Mouse (Mus musculus) embryo, embryonic 10 days (tissue): ENCODE measurements at regions not wholly inside any gene's neighbourhood (a gene's known extent, or its start where the extent isn't known, plus 50 kb on each side); places are given as distances from the start of the nearest gene placed in this dataset.

Source experiments
- DNase-seq: peaks from one replicate; pipeline ENCODE4 v3.0.0-alpha.2; 2015; ENCODE audit warnings: low spot score

GRCm38 (mm10) chr4:105912296-105912695, 122.6 kb downstream of the Gm12728 start:
- DNase-seq = no peak

GRCm38 (mm10) chr4:105914996-105915395, 125.3 kb downstream of the Gm12728 start:
- DNase-seq = peak; percentile 64

DNA sequence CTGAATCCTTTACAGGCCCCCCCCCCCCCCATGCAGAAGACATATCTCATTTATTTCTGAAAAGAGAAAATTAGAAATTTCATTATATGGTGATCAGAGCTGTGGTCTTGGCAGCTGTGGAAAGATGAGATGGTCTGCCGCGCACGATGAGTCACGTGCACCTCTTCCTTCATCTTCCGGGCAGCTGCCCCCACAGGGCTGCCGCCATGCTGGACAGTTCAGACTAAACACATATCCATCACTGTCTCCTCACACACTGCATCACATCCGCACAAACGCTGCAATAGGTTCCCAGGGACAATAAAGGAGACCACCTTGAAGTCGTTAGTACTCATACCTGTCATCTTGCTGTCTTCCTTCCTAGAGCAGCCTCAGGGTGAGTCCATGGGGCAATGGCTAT, 126.6 kb downstream of the Gm12728 start:
- DNase-seq = peak; percentile 13

GRCm38 (mm10) chr4:105924781-105925382, 135.2 kb downstream of the Gm12728 start:
- DNase-seq = no peak

DNA sequence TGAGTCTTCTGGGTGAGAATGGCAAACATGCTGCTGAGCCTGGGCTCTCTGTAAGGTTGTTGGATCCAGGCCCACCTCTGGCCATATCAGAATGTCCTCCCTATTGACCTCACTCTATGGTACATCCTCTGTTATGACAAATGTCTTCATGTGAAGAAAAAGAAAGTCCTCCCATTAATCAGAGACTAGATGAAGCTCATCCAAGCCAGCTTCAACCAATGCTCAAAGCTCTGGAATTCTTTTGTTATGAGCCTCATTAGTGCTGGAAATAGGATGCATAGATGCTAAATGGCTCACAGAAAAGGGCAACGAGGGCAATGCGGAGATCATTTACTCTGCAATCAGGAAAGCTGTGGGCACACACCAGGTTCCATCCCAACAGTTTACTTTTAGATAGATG, 135.8 kb downstream of the Gm12728 start:
- no peak for DNase-seq

DNA sequence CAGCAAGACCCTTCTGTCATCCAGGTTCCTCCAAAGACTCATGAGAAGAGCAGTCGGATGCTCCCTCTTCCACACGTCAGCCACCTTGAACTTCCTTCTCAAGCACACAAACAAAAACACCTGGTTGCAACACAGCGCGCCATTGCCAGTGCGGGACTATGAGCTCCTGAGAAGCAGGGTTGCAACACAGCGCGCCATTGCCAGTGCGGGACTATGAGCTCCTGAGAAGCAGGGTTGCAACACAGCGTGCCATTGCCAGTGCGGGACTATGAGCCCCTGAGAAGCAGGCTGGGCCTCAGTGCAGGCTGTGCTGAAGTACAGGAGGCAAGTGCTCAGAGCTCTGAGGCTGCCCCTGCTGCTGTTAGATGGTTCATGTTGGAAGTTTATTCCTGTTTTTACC, 140.0 kb downstream of the Gm12728 start:
- no peak for DNase-seq

DNA sequence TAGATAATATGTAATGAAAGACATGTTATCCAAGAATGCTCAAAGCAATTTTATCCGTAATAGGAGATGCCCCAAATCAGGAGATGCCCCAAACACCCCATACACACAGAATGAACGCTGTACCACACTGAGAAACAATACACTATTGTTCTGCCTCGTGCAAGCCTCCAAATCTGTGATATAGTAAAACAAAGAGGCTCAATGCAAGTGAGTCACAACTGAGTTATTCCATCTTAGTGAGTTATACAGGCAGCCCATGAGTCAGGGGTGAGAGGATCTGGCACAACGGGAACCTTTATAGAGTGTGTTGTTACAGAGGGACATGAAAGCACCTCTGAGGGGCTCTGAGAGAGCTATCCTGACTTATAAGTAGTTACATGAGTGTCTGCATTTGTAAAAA, 145.3 kb downstream of the Gm12728 start:
- no peak for DNase-seq

DNA sequence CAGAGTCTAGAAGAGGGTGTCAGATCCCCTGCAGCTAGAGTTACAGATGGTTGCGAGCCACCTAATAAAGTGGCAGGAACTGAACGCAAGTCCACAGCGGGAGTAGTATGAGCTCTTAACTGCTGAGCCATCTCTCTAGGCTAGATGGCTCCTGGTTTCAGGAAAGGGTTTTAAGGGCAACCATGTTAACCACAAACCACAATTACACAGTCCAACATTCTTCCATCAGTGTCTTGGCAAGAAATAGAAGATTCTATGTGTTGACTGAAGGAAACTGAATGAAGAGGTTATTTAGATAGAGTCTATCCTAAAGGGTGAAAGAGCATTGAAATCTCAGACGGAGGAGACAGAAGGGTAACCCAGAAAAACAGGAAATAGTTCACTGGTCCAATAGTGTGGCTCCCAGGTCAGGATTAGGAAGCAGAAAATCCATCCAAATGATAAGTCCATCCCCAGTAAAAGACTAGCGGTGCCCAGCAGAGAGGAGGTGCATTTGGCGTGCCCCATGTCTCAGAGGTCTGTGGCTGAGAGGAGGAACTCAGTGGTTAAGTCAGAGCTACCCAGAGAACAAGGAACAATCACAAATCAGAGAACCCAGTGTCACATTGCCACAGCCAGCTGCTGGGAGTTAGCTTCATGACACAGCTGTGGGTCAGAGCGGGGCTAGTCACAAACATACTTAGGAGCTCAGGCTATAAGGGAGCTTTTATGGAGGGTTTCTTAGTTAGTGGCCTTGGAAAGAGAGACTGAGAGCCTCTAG, 147.3 kb downstream of the Gm12728 start:
- DNase-seq = no peak

GRCm38 (mm10) chr4:105937587-105937986, 147.9 kb downstream of the Gm12728 start:
- DNase-seq = no peak

- DNase-seq = no peak
Measured at GRCm38 (mm10) chr4:105938886-105939285, 149.2 kb downstream of the Gm12728 start.

DNA sequence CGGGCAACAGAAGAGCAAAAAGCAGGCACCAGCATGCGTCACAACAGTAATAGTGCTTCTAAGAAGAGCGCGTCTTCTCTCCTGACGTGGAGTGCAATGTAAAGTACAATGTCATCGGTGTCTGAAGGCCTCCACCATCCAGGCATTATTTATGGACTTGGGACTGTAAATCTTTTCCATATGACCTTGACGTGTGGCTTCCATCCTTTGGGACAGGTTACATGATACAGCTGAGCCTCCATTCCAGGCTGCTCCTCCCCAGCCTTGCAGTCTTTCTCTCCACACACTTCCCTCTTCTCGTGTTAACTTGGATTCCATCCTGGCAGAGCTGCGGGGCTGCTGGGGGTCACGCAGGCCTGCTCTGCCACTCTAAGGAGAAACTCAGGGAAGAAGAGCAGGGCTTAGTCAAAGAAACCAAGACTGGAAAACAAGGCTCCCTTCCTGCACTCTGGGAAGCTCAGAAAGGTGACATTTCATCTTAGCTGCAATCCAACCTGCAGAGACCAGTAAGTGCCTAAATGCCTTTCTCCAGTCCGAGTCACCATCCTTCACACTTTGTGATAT, 150.0 kb downstream of the Gm12728 start:
- DNase-seq = peak; percentile 35

GRCm38 (mm10) chr4:105940891-105941290, 151.2 kb downstream of the Gm12728 start:
- no peak for DNase-seq

DNA sequence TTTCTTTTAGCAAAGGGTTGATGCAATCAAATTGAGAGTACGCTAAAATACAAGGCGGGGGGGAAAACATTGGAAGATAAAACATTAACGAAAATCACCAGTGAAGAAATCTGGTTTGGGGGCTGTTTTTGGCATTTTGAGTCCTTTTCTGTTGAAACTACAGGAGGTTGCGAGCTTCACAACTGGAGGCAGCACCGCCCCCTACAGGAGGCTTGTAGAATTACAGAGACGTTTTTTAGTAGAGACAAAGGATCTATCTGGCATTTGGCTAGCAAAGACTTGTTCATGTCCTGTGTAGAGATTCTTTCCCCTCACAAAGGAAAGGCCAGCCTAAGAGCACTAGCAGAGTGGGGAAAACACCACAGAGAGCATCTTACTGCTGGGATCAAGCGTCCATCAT, 152.1 kb downstream of the Gm12728 start:
- peak; percentile 85 for DNase-seq

GRCm38 (mm10) chr4:105944962-105945361, 155.3 kb downstream of the Gm12728 start:
- no peak for DNase-seq

DNA sequence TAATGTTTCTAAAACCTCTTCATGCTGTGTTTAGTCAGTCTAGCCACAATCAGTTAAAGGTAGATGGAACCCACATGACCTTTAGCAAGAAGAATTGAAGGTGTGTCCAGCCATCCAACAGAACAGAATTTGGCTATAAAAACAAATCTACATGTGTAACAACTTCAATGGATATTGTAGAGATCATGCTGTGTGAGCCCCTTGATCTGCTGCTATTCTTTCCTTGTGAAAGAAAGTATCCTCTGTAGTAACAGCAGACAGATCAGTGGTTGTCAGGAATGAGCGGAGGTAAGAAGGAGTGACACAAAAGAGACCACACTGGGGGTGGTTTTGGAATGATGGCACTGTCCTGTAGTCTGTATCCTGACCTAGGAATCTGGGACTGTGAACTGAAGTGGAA, 156.3 kb downstream of the Gm12728 start:
- no peak for DNase-seq

GRCm38 (mm10) chr4:105948326-105948725, 158.7 kb downstream of the Gm12728 start:
- no peak for DNase-seq

- no peak for DNase-seq
Measured at GRCm38 (mm10) chr4:105952406-105952805, 162.7 kb downstream of the Gm12728 start.

GRCm38 (mm10) chr4:105956516-105956915, 166.8 kb downstream of the Gm12728 start:
- DNase-seq = no peak

- no peak for DNase-seq
Measured at GRCm38 (mm10) chr4:105958331-105958730, 168.7 kb downstream of the Gm12728 start.

GRCm38 (mm10) chr4:105961686-105962360, 172.2 kb downstream of the Gm12728 start:
- no peak for DNase-seq

GRCm38 (mm10) chr4:105962542-105962941, 172.9 kb downstream of the Gm12728 start:
- DNase-seq = no peak

GRCm38 (mm10) chr4:105968324-105968723, 178.7 kb downstream of the Gm12728 start:
- DNase-seq = no peak

- peak; percentile 75 for DNase-seq
Measured at GRCm38 (mm10) chr4:105969628-105970027, 180.0 kb downstream of the Gm12728 start.
